In genomic region chr16:30775740-30776700, GRCm38 (mm10) we compare ENCODE assay signal across 9 mouse cellular contexts.
A peak's percentile ranks its signal among the peaks of the same experiment; 100 is the strongest.
DNase-seq lines count a peak whose midpoint lies in the region; ATAC-seq and TF ChIP-seq lines count a peak whose summit lies in the region.
"Had no signal": no experiment of that assay in that cellular context is flagged by ENCODE, and none has a peak within 500 bp of the region (broad histone marks: within the 10 kb centered on the region; RNA-seq: fewer than 3 reads in every experiment).

No protein-coding gene starts in this region.

- no peak overlapping the region for H3K9ac ChIP-seq in liver, adult 2 months (ENCODE audit: low read depth, low read length)
- no peak overlapping the region for H3K9ac ChIP-seq in liver, embryonic 12.5 days
- H3K9ac ChIP-seq: liver, embryonic 14.5 days had no signal

- no peak for TF ChIP-seq POLR2A in liver, adult 2 months (IDR thresholded peaks at IDR 0.05; ENCODE audit: extremely low read depth, insufficient read depth, low read length)
- no peak; the same call in none of the 2 replicates for TF ChIP-seq POLR2A in small intestine, adult 2 months (IDR thresholded peaks at IDR 0.05; ENCODE audit: low read depth, low read length)

- DNase-seq in liver, adult 2 months (ENCODE audit: extremely low read depth, low read depth, low spot score) = peak; percentile 21
- peak; percentile 84 for DNase-seq in gastrocnemius, adult 2 months
- DNase-seq in large intestine, adult 2 months (ENCODE audit: low read depth, low spot score) = peak; percentile 45
- no peak for DNase-seq in spleen, postnatal 10 days (ENCODE audit: low spot score in 2 of 2)
- DNase-seq in left cerebral cortex, adult 2 months (ENCODE audit: extremely low spot score in 1 of 2, low spot score in 2 of 2) = no peak
- no peak for DNase-seq in spleen, postnatal 4 days (ENCODE audit: low spot score in 2 of 2)

- no peaks in the 10 kb centered on the region for H3K27me3 ChIP-seq in liver, adult 2 months (ENCODE audit: control insufficient read depth, insufficient read depth, low read length)
- H3K27me3 ChIP-seq in liver, embryonic 12.5 days (replicated peaks) = 0 out of 2 replicates have a peak, but pooled peaks cover 8% of the 10 kb centered on the region
- peaks cover 7% of the 10 kb centered on the region; the same call in 1 of the 2 replicates for H3K27me3 ChIP-seq in small intestine, adult 2 months (ENCODE audit: control insufficient read depth, insufficient read depth, low read length)

- H3K4me1 ChIP-seq in liver, adult 2 months (ENCODE audit: control insufficient read depth, insufficient read depth, low read length) = peaks cover 7% of the 10 kb centered on the region
- peaks cover 13% of the 10 kb centered on the region for H3K4me1 ChIP-seq in liver, embryonic 12.5 days
- peaks cover 14% of the 10 kb centered on the region; the same call in 1 of the 2 replicates for H3K4me1 ChIP-seq in small intestine, adult 2 months (ENCODE audit: control insufficient read depth, insufficient read depth, insufficient read length, low read length)

- H3K36me3 ChIP-seq in liver, adult 2 months (ENCODE audit: control insufficient read depth, insufficient read depth, low read length) = no peaks in the 10 kb centered on the region
- H3K36me3 ChIP-seq in liver, embryonic 12.5 days = no peaks in the 10 kb centered on the region
- no peaks in the 10 kb centered on the region for H3K36me3 ChIP-seq in small intestine, adult 2 months (ENCODE audit: control insufficient read depth, insufficient read depth, low read length)

- no peaks in the 10 kb centered on the region for H3K9me3 ChIP-seq in liver, embryonic 12.5 days (replicated peaks)

- H3K4me3 ChIP-seq in liver, adult 2 months (ENCODE audit: insufficient read depth, low read depth, low read length) = no peak overlapping the region
- no peak overlapping the region for H3K4me3 ChIP-seq in liver, embryonic 12.5 days
- H3K4me3 ChIP-seq in gastrocnemius, adult 2 months = peak overlapping the region; percentile 19
- peak overlapping the region; percentile 41 for H3K4me3 ChIP-seq in small intestine, adult 2 months (ENCODE audit: low read depth, low read length)
- no peak overlapping the region for H3K4me3 ChIP-seq in left cerebral cortex, adult 2 months

- 84% methylated on average over 21 of the region's 21 CpGs for WGBS in liver, adult 2 months
- WGBS in liver, embryonic 12.5 days (ENCODE audit: insufficient replicate concordance) = 54% methylated on average over 21 of the region's 21 CpGs
- 22% methylated on average over 21 of the region's 21 CpGs for WGBS in large intestine, adult 2 months
- 23% methylated on average over 21 of the region's 21 CpGs for WGBS in small intestine, adult 2 months

- no peak overlapping the region for H3K4me2 ChIP-seq in liver, embryonic 12.5 days

- no peak overlapping the region; the same call in 1 of the 2 replicates for H3K27ac ChIP-seq in liver, adult 2 months (replicated peaks; ENCODE audit: insufficient read depth, low read depth, low read length)
- H3K27ac ChIP-seq in liver, embryonic 12.5 days = no peak overlapping the region
- peak overlapping the region; percentile 72 for H3K27ac ChIP-seq in gastrocnemius, adult 2 months
- H3K27ac ChIP-seq in small intestine, adult 2 months (ENCODE audit: insufficient read depth, low read depth, low read length) = peak overlapping the region; percentile 61
- no peak overlapping the region for H3K27ac ChIP-seq in left cerebral cortex, adult 2 months
- H3K27ac ChIP-seq: liver, embryonic 14.5 days had no signal

- no peak for TF ChIP-seq CTCF in liver, adult 2 months (IDR thresholded peaks at IDR 0.05; ENCODE audit: low read depth, low read length)
- no peak for TF ChIP-seq CTCF in gastrocnemius, adult 2 months (IDR thresholded peaks at IDR 0.05)
- no peak for TF ChIP-seq CTCF in small intestine, adult 2 months (IDR thresholded peaks at IDR 0.05; ENCODE audit: extremely low read depth, insufficient read length, insufficient replicate concordance, low read depth, low read length)
- TF ChIP-seq CTCF in left cerebral cortex, adult 2 months (IDR thresholded peaks at IDR 0.05) = no peak

- ATAC-seq in liver, embryonic 12.5 days = no peak

- H3K79me2 ChIP-seq in liver, adult 2 months (ENCODE audit: control insufficient read depth, insufficient read depth, low read length) = no peaks in the 10 kb centered on the region

- intact Hi-C loops in gastrocnemius, adult 2 months (cut with DNase I) = loop anchor here (5.0 kb wide), 1 partner anchor 179 kb away; the partner anchor contains the start of gene Fam43a
- intact Hi-C loops in left cerebral cortex, adult 2 months (cut with DNase I) = no loop called here

Comparison
In these comparisons a context has a peak if more than half of its experiments do, and no peak if none do; other contexts are left out.
1. DNase-seq: peak in liver, adult 2 months (single experiment), gastrocnemius, adult 2 months (single experiment) and large intestine, adult 2 months (single experiment); none in spleen, postnatal 10 days (0 of 2), left cerebral cortex, adult 2 months (0 of 2) and spleen, postnatal 4 days (0 of 2).
2. H3K27ac ChIP-seq: peak in gastrocnemius, adult 2 months (single experiment) and small intestine, adult 2 months (single experiment); none in liver, adult 2 months (single experiment), liver, embryonic 12.5 days (single experiment) and left cerebral cortex, adult 2 months (single experiment).
3. H3K4me3 ChIP-seq: peak in gastrocnemius, adult 2 months (single experiment) and small intestine, adult 2 months (single experiment); none in liver, adult 2 months (single experiment), liver, embryonic 12.5 days (single experiment) and left cerebral cortex, adult 2 months (single experiment).